Mouse (Mus musculus): ENCODE measurements around the gene Vmn1r74.
"Not testable (repeated sequence)": the region's sequence is repeated elsewhere in the genome, so short reads cannot be mapped to it uniquely, and the experiment has no call there.

Gene Vmn1r74

GRCm38 (mm10) chr7:11833680-11834079 is at the start of gene Vmn1r74:
Gene Vmn1r74 (plus strand): TSS chr7:11833980.
- DNase-seq, result no peak

GRCm38 (mm10) chr7:11813751-11814150 is 20.0 kb upstream of the Vmn1r74 start:
- no peak for DNase-seq

- no peak for DNase-seq
These were observed 11.6 kb upstream of the Vmn1r74 start for GRCm38 (mm10) chr7:11822166-11822565.

- not testable (repeated sequence) for DNase-seq
These were observed 10.5 kb upstream of the Vmn1r74 start for GRCm38 (mm10) chr7:11823246-11823645.

GRCm38 (mm10) chr7:11874330-11874729 is 40.5 kb downstream of the Vmn1r74 start, which contains the start of gene Vmn1r75:
Gene Vmn1r75 (plus strand): TSS chr7:11874630.
- DNase-seq, result no peak

Measured in lung, postnatal 14 days (tissue).